In genomic region chr9:9238438-9239391, GRCm38 (mm10) we compare ENCODE assay signal across 8 mouse cellular contexts. TPM values are rescaled to one million over a fixed set of nuclear protein-coding genes. Genes with fewer than 3 reads are reported as not detected.
DNase-seq lines count a peak whose midpoint lies in the region; ATAC-seq lines count a peak whose summit lies in the region.

TSS of gene Arhgap42 (minus strand) at chr9:9239101.

- H3K9me3 ChIP-seq in intestine, embryonic 15.5 days = no peaks in the 10 kb centered on the region

- H3K27me3 ChIP-seq in intestine, embryonic 15.5 days (replicated peaks) = no peaks in the 10 kb centered on the region

- no peaks in the 10 kb centered on the region for H3K36me3 ChIP-seq in intestine, embryonic 15.5 days

- H3K4me3 ChIP-seq in intestine, embryonic 15.5 days (replicated peaks) = peak within 1 kb of the TSS; percentile 89

- intact Hi-C loops in left cerebral cortex, postnatal 14 days (cut with DNase I) = loop anchor here (10.0 kb wide), 1 partner anchor 124 kb away; no protein-coding TSS in a partner anchor

- peak within 1 kb of the TSS; percentile 97 for H3K27ac ChIP-seq in intestine, embryonic 15.5 days

- peak within 1 kb of the TSS; percentile 65 for H3K4me2 ChIP-seq in intestine, embryonic 15.5 days (replicated peaks)

- H3K4me1 ChIP-seq in intestine, embryonic 15.5 days (replicated peaks) = 0 out of 2 replicates have a peak, but pooled peaks cover 5% of the 10 kb centered on the region

- under 1% methylated on average over 69 of the region's 78 CpGs for WGBS in intestine, embryonic 15.5 days

- DNase-seq in adrenal gland, postnatal 4 days (ENCODE audit: low spot score in 2 of 2) = peak; percentile 44 to 48
- peak; percentile 81 for DNase-seq in embryo, embryonic 9.5 days (ENCODE audit: extremely low spot score)
- peak; percentile 55 to 66 for DNase-seq in gastrocnemius, postnatal 4 days (ENCODE audit: low spot score in 2 of 2)
- peak; percentile 13 to 50 for DNase-seq in left cerebral cortex, postnatal 14 days (ENCODE audit: low spot score in 2 of 2)
- DNase-seq in mesoderm, embryonic 11.5 days (ENCODE audit: low read depth, low spot score) = peak; percentile 85
- peak; percentile 52 for DNase-seq in skeletal muscle tissue, adult 2 months (ENCODE audit: low read depth, low spot score)
- no peak for DNase-seq in MN1 (ENCODE audit: low spot score)

- ATAC-seq in intestine, embryonic 15.5 days = peak; percentile 94

- peak within 1 kb of the TSS; percentile 94 for H3K9ac ChIP-seq in intestine, embryonic 15.5 days

RNA-seq across cellular contexts. Expression of gene Arhgap42, which starts in this region (rescaled TPM):
- total RNA-seq in adrenal gland, postnatal 4 days (2021) = 10 to 100 TPM; 27.8 to 29.3 TPM
- total RNA-seq in gastrocnemius, postnatal 4 days (2021) = 10 to 100 TPM; 11.8 to 18.3 TPM
- 34.5 and 43.0 TPM in 2 replicates for polyA plus RNA-seq in intestine, embryonic 15.5 days (2015; fragmentation: Nextera tagmentation; extraction: Ambion mirVana)
- 10 to 100 TPM in 1 of 2 experiments, 1 to 10 TPM in 1; 9.8 to 10.9 TPM for total RNA-seq in left cerebral cortex, postnatal 14 days (2021)
